Mouse (Mus musculus) A20 (cell line): Measurements from ENCODE around the gene Lysmd1.

Source experiments
- DNase-seq: peaks from one replicate; pipeline ENCODE4 v3.0.0-alpha.2; 2011; ENCODE audit warnings: low read depth, low spot score

The Lysmd1 gene

GRCm38 (mm10) chr3:95136336-95136735 lies 2.4 kb downstream of the Lysmd1 start:
- DNase-seq = peak; percentile 47

GRCm38 (mm10) chr3:95139586-95140288 lies 5.8 kb downstream of the Lysmd1 start:
- no peak for DNase-seq

GRCm38 (mm10) chr3:95140289-95140595 lies 6.4 kb downstream of the Lysmd1 start:
- no peak for DNase-seq

- DNase-seq = no peak
Observed at GRCm38 (mm10) chr3:95140795-95141194, 6.9 kb downstream of the Lysmd1 start.

GRCm38 (mm10) chr3:95141474-95141873 lies 7.6 kb downstream of the Lysmd1 start:
- no peak for DNase-seq

GRCm38 (mm10) chr3:95141952-95142616 lies 8.2 kb downstream of the Lysmd1 start, which contains the start of gene Tnfaip8l2:
Gene Tnfaip8l2 (minus strand): TSS chr3:95142360.
- DNase-seq = no peak

- DNase-seq = peak; percentile 79
Observed at GRCm38 (mm10) chr3:95142617-95143011, 8.7 kb downstream of the Lysmd1 start.

GRCm38 (mm10) chr3:95147924-95148323 lies 14.0 kb downstream of the Lysmd1 start:
- DNase-seq = no peak

GRCm38 (mm10) chr3:95153874-95154273 lies 20.0 kb downstream of the Lysmd1 start:
- DNase-seq = peak; percentile 79

GRCm38 (mm10) chr3:95159511-95159986 lies 25.7 kb downstream of the Lysmd1 start:
- DNase-seq = no peak

- peak; percentile 90 for DNase-seq
Observed at GRCm38 (mm10) chr3:95159987-95160963, 26.4 kb downstream of the Lysmd1 start, which contains the start of gene Sema6c. Gene Sema6c (plus strand): TSS chr3:95160457.

- DNase-seq = no peak
Observed at GRCm38 (mm10) chr3:95161041-95161551, 27.2 kb downstream of the Lysmd1 start.

GRCm38 (mm10) chr3:95161618-95162344 lies 27.9 kb downstream of the Lysmd1 start:
- DNase-seq = no peak

GRCm38 (mm10) chr3:95162345-95162628 lies 28.4 kb downstream of the Lysmd1 start:
- no peak for DNase-seq

GRCm38 (mm10) chr3:95163419-95164255 lies 29.7 kb downstream of the Lysmd1 start:
- DNase-seq = no peak

GRCm38 (mm10) chr3:95164256-95164550 lies 30.3 kb downstream of the Lysmd1 start:
- no peak for DNase-seq

- DNase-seq = no peak
Observed at GRCm38 (mm10) chr3:95164840-95165239, 31.0 kb downstream of the Lysmd1 start.

- DNase-seq = no peak
Observed at GRCm38 (mm10) chr3:95169996-95170395, 36.1 kb downstream of the Lysmd1 start.

GRCm38 (mm10) chr3:95171105-95171504 lies 37.2 kb downstream of the Lysmd1 start:
- no peak for DNase-seq

- DNase-seq = no peak
Observed at GRCm38 (mm10) chr3:95172526-95173255, 38.8 kb downstream of the Lysmd1 start.
